Mouse (Mus musculus): Measurements from ENCODE around the gene Vmn1r24.
"Not testable (repeated sequence)": the region's sequence is repeated elsewhere in the genome, so short reads cannot be mapped to it uniquely, and the experiment has no call there.

The Vmn1r24 gene

DNA sequence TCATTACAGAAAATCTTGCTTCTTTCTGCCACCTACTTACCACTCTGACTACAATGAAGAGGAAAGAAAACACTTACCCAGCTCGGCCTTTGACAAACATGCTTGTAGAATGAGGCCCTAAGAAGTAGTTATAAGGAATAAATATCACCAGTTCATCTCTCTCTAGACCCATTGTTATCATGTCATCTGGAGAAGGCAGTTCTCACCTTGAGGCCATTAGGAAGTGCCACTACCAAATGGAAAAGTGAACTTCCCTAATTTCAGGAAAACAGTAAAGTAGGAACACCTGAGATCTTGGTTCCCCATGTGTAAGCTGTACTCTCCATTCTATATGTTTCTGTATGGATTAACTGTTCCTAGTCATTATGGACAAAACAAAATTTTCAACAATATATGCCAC lies at the start of gene Vmn1r24:
Vmn1r24 (minus strand) TSS at position 101 of the 400 bp plus-strand sequence.
- DNase-seq (ENCODE audit: low spot score in 2 of 2): not testable (repeated sequence)

- no peak for DNase-seq (ENCODE audit: low spot score in 2 of 2)
Observed at GRCm38 (mm10) chr6:57980710-57981109, 19.4 kb upstream of the Vmn1r24 start, which contains the start of gene Vmn1r25. Vmn1r25 (minus strand) TSS chr6:57980810.

DNA sequence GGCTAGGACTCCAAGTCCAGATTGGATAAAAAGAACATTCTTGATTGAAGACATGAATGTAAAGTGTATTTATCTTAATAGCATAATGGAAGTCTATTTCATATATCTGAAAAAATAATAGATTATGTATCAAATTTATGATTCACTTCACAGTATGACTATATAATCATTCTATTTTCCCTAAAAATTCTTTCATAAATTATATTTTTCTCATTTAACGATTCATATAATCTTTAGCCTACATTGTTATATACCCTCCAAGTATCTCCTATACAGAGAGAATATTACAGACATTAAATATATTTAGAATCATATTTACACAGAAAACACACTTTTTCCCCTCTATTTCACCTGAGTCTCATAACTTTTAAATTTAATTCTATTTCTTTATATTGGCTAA lies 34.6 kb downstream of the Vmn1r24 start, which contains the start of gene Vmn1r23:
Vmn1r23 (minus strand) TSS at position 101 of the 400 bp plus-strand sequence.
- DNase-seq (ENCODE audit: low spot score in 2 of 2): no peak

GRCm38 (mm10) chr6:57907928-57908327 lies 53.4 kb downstream of the Vmn1r24 start, which contains the start of gene Vmn1r22:
Vmn1r22 (minus strand) TSS chr6:57908028.
- DNase-seq (ENCODE audit: low spot score in 2 of 2): no peak

All from right cerebral cortex, postnatal 36 days (tissue).